Mouse (Mus musculus): ENCODE data around the gene Meis1. TPM values are rescaled to one million over a fixed set of nuclear protein-coding genes. Genes with fewer than 3 reads are reported as not detected.

Gene Meis1
- polyA plus RNA-seq, 1 experiment from 2014 or later, result 15.6 TPM

GRCm38 (mm10) chr11:18948600-18949295 is 70.0 kb downstream of the Meis1 start:
- peak; percentile 5 for DNase-seq (ENCODE audit: low spot score)

- no peak for DNase-seq (ENCODE audit: low spot score)
These were observed 71.4 kb downstream of the Meis1 start for GRCm38 (mm10) chr11:18947434-18947833.

GRCm38 (mm10) chr11:18945778-18946177 is 73.0 kb downstream of the Meis1 start:
- no peak for DNase-seq (ENCODE audit: low spot score)

GRCm38 (mm10) chr11:18944972-18945625 is 73.7 kb downstream of the Meis1 start:
- no peak for DNase-seq (ENCODE audit: low spot score)

GRCm38 (mm10) chr11:18944209-18944608 is 74.6 kb downstream of the Meis1 start:
- no peak for DNase-seq (ENCODE audit: low spot score)

GRCm38 (mm10) chr11:18942990-18943389 is 75.8 kb downstream of the Meis1 start:
- DNase-seq (ENCODE audit: low spot score), result no peak

- DNase-seq (ENCODE audit: low spot score), result no peak
These were observed 77.9 kb downstream of the Meis1 start for GRCm38 (mm10) chr11:18940916-18941315.

- DNase-seq (ENCODE audit: low spot score), result no peak
These were observed 83.9 kb downstream of the Meis1 start for GRCm38 (mm10) chr11:18934921-18935320.

GRCm38 (mm10) chr11:18931001-18931874 is 87.5 kb downstream of the Meis1 start:
- DNase-seq (ENCODE audit: low spot score), result no peak

- no peak for DNase-seq (ENCODE audit: low spot score)
These were observed 88.7 kb downstream of the Meis1 start for GRCm38 (mm10) chr11:18929779-18930728.

- DNase-seq (ENCODE audit: low spot score), result no peak
These were observed 91.4 kb downstream of the Meis1 start for GRCm38 (mm10) chr11:18927351-18927750.

- DNase-seq (ENCODE audit: low spot score), result no peak
These were observed 92.0 kb downstream of the Meis1 start for GRCm38 (mm10) chr11:18926798-18927197.

- peak; percentile 6 for DNase-seq (ENCODE audit: low spot score)
These were observed 94.0 kb downstream of the Meis1 start for GRCm38 (mm10) chr11:18924583-18925334.

- DNase-seq (ENCODE audit: low spot score), result no peak
These were observed 95.5 kb downstream of the Meis1 start for GRCm38 (mm10) chr11:18923274-18923673.

- no peak for DNase-seq (ENCODE audit: low spot score)
These were observed 98.1 kb downstream of the Meis1 start for GRCm38 (mm10) chr11:18920651-18921050.

GRCm38 (mm10) chr11:18919162-18919762 is 99.5 kb downstream of the Meis1 start:
- DNase-seq (ENCODE audit: low spot score), result no peak

GRCm38 (mm10) chr11:18917887-18918286 is 100.9 kb downstream of the Meis1 start:
- DNase-seq (ENCODE audit: low spot score), result no peak

- DNase-seq (ENCODE audit: low spot score), result no peak
These were observed 105.5 kb downstream of the Meis1 start for GRCm38 (mm10) chr11:18913251-18913650.

GRCm38 (mm10) chr11:18912311-18913019 is 106.3 kb downstream of the Meis1 start:
- no peak for DNase-seq (ENCODE audit: low spot score)
